Mouse (Mus musculus): Measurements from ENCODE around the gene Prdx3.

The Prdx3 gene

GRCm38 (mm10) chr19:60874064-60874694 is at the start of gene Prdx3:
TSS of gene Prdx3 (minus strand) at chr19:60874556.
- DNase-seq (ENCODE audit: low spot score): peak; percentile 98

GRCm38 (mm10) chr19:60916869-60917570 is 42.7 kb upstream of the Prdx3 start:
- DNase-seq (ENCODE audit: low spot score): no peak

- DNase-seq (ENCODE audit: low spot score): no peak
Measured at GRCm38 (mm10) chr19:60915862-60916261, 41.5 kb upstream of the Prdx3 start.

GRCm38 (mm10) chr19:60915236-60915635 is 40.9 kb upstream of the Prdx3 start:
- DNase-seq (ENCODE audit: low spot score): no peak

GRCm38 (mm10) chr19:60911653-60912052 is 37.3 kb upstream of the Prdx3 start:
- DNase-seq (ENCODE audit: low spot score): no peak

GRCm38 (mm10) chr19:60910304-60910703 is 35.9 kb upstream of the Prdx3 start:
- no peak for DNase-seq (ENCODE audit: low spot score)

GRCm38 (mm10) chr19:60905477-60905876 is 31.1 kb upstream of the Prdx3 start:
- DNase-seq (ENCODE audit: low spot score): no peak

- no peak for DNase-seq (ENCODE audit: low spot score)
Measured at GRCm38 (mm10) chr19:60903971-60904370, 29.6 kb upstream of the Prdx3 start.

- no peak for DNase-seq (ENCODE audit: low spot score)
Measured at GRCm38 (mm10) chr19:60903139-60903538, 28.8 kb upstream of the Prdx3 start.

- no peak for DNase-seq (ENCODE audit: low spot score)
Measured at GRCm38 (mm10) chr19:60895251-60895880, 21.0 kb upstream of the Prdx3 start.

- DNase-seq (ENCODE audit: low spot score): peak; percentile 82
Measured at GRCm38 (mm10) chr19:60891934-60892547, 17.7 kb upstream of the Prdx3 start.

- no peak for DNase-seq (ENCODE audit: low spot score)
Measured at GRCm38 (mm10) chr19:60891123-60891470, 16.7 kb upstream of the Prdx3 start.

GRCm38 (mm10) chr19:60890391-60891122 is 16.2 kb upstream of the Prdx3 start:
- DNase-seq (ENCODE audit: low spot score): peak; percentile 62

GRCm38 (mm10) chr19:60889714-60890315 is 15.5 kb upstream of the Prdx3 start, which contains the start of gene Grk5:
TSS of gene Grk5 (plus strand) at chr19:60889749.
- DNase-seq (ENCODE audit: low spot score): peak; percentile 97

- DNase-seq (ENCODE audit: low spot score): peak; percentile 71
Measured at GRCm38 (mm10) chr19:60889101-60889713, 14.9 kb upstream of the Prdx3 start.

GRCm38 (mm10) chr19:60887637-60888036 is 13.3 kb upstream of the Prdx3 start:
- DNase-seq (ENCODE audit: low spot score): no peak

- peak; percentile 46 for DNase-seq (ENCODE audit: low spot score)
Measured at GRCm38 (mm10) chr19:60883129-60883528, 8.8 kb upstream of the Prdx3 start.

- peak; percentile 67 for DNase-seq (ENCODE audit: low spot score)
Measured at GRCm38 (mm10) chr19:60873501-60873900, 855 bp downstream of the Prdx3 start.

- no peak for DNase-seq (ENCODE audit: low spot score)
Measured at GRCm38 (mm10) chr19:60872272-60872671, 2.1 kb downstream of the Prdx3 start.

GRCm38 (mm10) chr19:60871366-60871765 is 3.0 kb downstream of the Prdx3 start:
- no peak for DNase-seq (ENCODE audit: low spot score)

GRCm38 (mm10) chr19:60870489-60870888 is 3.9 kb downstream of the Prdx3 start:
- no peak for DNase-seq (ENCODE audit: low spot score)

All from testis, postnatal 10 days (tissue).